Mouse (Mus musculus) lung, postnatal 0 days (tissue): ENCODE measurements around the gene Dusp5.

ENCODE experiments used
- CTCF ChIP-seq: IDR thresholded peaks from 2 replicates; pipeline ENCODE4 v1.5.1; 2016; ENCODE audit warnings: antibody characterized with exemption, mild to moderate bottlenecking
- EP300 ChIP-seq: IDR thresholded peaks from 2 replicates; pipeline ENCODE4 v1.6.1; 2016; ENCODE audit warnings: antibody characterized with exemption, mild to moderate bottlenecking, control low read depth

- TF ChIP-seq CTCF = no peak
- TF ChIP-seq EP300 = no peak
These were observed 44.9 kb upstream of the Dusp5 start for GRCm38 (mm10) chr19:53483984-53484383.
